Mouse (Mus musculus) midbrain, embryonic 13.5 days (tissue): ENCODE measurements around the gene Coq5. TPM values are rescaled to one million over a fixed set of nuclear protein-coding genes. Genes with fewer than 3 reads are reported as not detected.

Experiments
- polyA plus RNA-seq: library from polyadenylated mRNA; unstranded; fragments of >200 nt; fragmentation: Nextera tagmentation; extraction: Ambion mirVana; gene quantifications from 2 replicates; pipeline ENCODE4 v1.2.1, GENCODE M21; 2015

Gene Coq5
- polyA plus RNA-seq, 1 experiment from 2014 or later: 56.8 TPM

Other genes with a start within 250 kb of the Coq5 start
- gene Gm10401, start 181.4 kb upstream of the Coq5 start, polyA plus RNA-seq: 39.0 and 41.9 TPM in 2 replicates
- 21.0 and 25.1 TPM in 2 replicates for gene Acads, start 160.3 kb upstream of the Coq5 start, polyA plus RNA-seq
- 37.4 and 43.4 TPM in 2 replicates for gene Unc119b, start 144.7 kb upstream of the Coq5 start, polyA plus RNA-seq
- gene Mlec, start 121.5 kb upstream of the Coq5 start, polyA plus RNA-seq: 21.1 and 25.3 TPM in 2 replicates
- 2.0 and 2.7 TPM in 2 replicates for gene Cabp1, start 85.3 kb upstream of the Coq5 start, polyA plus RNA-seq
- 87.7 and 110 TPM in 2 replicates for gene Pop5, start 43.8 kb upstream of the Coq5 start, polyA plus RNA-seq
- 146 and 160 TPM in 2 replicates for gene Rnf10, start 6.8 kb upstream of the Coq5 start, polyA plus RNA-seq
- 1,401 and 1,414 TPM in 2 replicates for gene Dynll1, start 21.3 kb downstream of the Coq5 start, polyA plus RNA-seq
- 193 and 203 TPM in 2 replicates for gene Srsf9, start 47.5 kb downstream of the Coq5 start, polyA plus RNA-seq
- gene Gatc, start 61.5 kb downstream of the Coq5 start, polyA plus RNA-seq: 34.2 and 37.0 TPM in 2 replicates
- 54.2 and 56.7 TPM in 2 replicates for gene Triap1, start 61.6 kb downstream of the Coq5 start, polyA plus RNA-seq
- gene Cox6a1, start 69.3 kb downstream of the Coq5 start, polyA plus RNA-seq: 973 and 974 TPM in 2 replicates
- gene Msi1, start 149.9 kb downstream of the Coq5 start, polyA plus RNA-seq: 112 and 133 TPM in 2 replicates
- gene Pla2g1b, start 186.6 kb downstream of the Coq5 start, polyA plus RNA-seq: not detected in 2 replicates
- gene Sirt4, start 205.1 kb downstream of the Coq5 start, polyA plus RNA-seq: 26.1 and 28.7 TPM in 2 replicates
- gene Pxn, start 227.0 kb downstream of the Coq5 start, polyA plus RNA-seq: 16.2 and 18.3 TPM in 2 replicates